Mouse (Mus musculus) cerebellum, adult 2 months (tissue): ENCODE data around the gene Zfp827.

Experiments used
- CTCF ChIP-seq: fragments of 200-500 bp; IDR thresholded peaks from 2 replicates; pipeline ENCODE4 v1.5.1; 2011; ENCODE audit warnings: low read depth, mild to moderate bottlenecking, control low read depth, low read length, moderate library complexity, borderline replicate concordance; ENCODE audit not compliant: insufficient read depth
- POLR2A ChIP-seq: fragments of 200-500 bp; IDR thresholded peaks from 2 replicates; pipeline ENCODE4 v1.6.1; 2011; ENCODE audit warnings: low read length, control low read depth, borderline replicate concordance; ENCODE audit not compliant: insufficient read depth

- TF ChIP-seq CTCF = no peak
- TF ChIP-seq POLR2A = no peak
Observed at GRCm38 (mm10) chr8:79224363-79224762, 196.1 kb downstream of the Zfp827 start.
